Mouse (Mus musculus): ENCODE data around the gene Zfp335.

DNA sequence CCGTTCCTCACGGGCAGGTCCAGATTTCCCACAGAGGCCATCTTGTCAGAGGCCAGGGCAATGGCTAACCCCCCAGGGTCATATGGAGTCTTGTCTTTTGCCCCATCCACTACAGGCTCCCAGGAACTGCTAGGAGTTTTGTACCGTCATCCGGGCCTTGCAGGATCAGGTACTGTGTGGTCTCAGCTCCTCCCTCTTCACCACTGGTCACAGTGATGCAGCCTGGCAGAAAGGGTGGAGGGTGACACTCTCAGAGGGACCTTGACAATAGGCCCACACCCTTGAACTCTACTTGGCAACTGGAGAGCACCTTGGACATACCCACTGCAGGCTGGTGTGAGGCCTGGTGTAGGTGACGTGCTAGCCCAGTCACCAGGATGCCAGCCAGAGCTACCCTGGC lies 3.5 kb downstream of the Zfp335 start:
- TF ChIP-seq EP300 (IDR thresholded peaks at IDR 0.05; ENCODE audit: low read depth): no peak
- no peak for TF ChIP-seq CTCF (IDR thresholded peaks at IDR 0.05; ENCODE audit: low read depth)

Data from liver, embryonic 14.5 days (tissue).